Mouse (Mus musculus): ENCODE measurements around the gene Thap12.

- no peak for TF ChIP-seq CTCF (IDR thresholded peaks at IDR 0.05; ENCODE audit: extremely low read depth, insufficient read depth, insufficient read length, insufficient replicate concordance)
- TF ChIP-seq POLR2A (IDR thresholded peaks at IDR 0.05; ENCODE audit: low read depth, low read length) = no peak
Measured at GRCm38 (mm10) chr7:98704276-98704675, 1.4 kb downstream of the Thap12 start.

Measured in spleen, adult 2 months (tissue).